Mouse (Mus musculus): ENCODE data around the gene Calm3.

The Calm3 gene

DNA sequence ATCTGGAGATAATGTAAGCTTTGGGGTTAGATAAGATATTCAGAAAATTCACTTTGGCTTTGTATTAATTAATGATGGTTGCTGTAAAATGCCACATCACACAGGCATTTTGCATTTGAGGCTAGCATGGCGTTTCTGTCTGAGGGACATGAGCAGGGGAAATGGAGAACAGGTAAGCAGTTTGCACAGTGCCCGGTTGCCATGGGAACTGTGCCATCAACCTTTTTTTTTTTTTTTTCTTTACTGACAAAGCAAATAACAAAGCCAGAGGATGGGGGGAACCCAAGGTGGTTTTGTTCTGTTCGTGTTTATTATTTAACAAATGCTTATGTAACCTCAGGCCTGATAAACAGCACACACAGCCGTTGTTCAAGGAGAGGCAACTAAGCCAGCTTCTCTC, 18.9 kb upstream of the Calm3 start:
- DNase-seq (ENCODE audit: low spot score in 2 of 2): no peak

DNA sequence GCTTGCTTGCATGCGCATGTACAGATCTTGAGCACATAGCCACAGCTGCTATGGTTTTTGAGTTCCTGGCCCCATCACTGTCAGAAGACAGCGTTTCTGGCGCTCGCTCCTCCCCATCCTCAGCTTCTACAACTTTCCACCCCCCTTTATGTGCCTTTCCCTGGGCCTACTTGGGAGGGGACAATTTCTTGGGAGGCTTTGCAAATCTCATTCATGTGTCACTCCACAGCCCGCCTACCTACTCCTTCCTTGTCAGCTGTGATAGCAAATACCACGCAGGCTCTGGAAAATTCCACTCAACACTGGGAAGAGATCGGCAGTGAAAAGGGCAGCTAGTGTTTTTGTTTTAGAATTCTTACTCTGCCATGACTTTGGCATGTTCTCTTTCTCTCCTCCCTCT, 16.4 kb upstream of the Calm3 start:
- peak in 1 of 2 experiments; percentile 50 for DNase-seq (ENCODE audit: low spot score in 2 of 2)

DNA sequence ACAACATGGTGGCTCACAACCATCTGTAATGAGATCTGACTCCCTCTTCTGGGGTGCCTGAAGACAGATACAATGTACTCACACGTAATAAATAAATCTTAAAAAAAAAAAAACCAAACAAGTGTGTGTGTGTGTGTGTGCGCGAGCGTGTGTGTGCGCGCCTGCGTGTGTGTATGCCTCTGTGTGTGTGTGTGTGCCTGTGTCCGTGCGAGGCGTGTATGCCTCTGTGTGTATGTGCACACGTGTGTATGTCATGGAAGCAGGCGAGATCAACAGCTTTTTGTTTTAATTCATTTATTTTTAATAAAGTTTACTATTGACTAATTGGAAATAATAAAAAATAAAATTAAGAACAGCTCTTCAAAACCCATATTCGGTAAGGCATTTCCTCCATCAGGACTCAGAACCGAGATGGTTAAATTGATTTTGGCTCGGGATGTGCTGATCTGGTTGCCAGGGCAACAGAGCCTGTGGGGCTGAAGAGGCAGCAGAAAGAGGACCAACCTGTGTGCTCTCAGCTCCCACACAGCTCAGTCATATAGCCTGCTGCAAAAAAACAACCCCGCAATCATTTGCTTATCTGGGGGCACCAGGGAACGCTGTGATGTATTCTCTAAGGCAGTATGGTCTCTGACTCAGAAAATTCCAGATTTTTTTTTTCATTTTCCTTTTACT, 14.3 kb upstream of the Calm3 start:
- DNase-seq (ENCODE audit: low spot score in 2 of 2): peak in 1 of 2 experiments; percentile 37

DNA sequence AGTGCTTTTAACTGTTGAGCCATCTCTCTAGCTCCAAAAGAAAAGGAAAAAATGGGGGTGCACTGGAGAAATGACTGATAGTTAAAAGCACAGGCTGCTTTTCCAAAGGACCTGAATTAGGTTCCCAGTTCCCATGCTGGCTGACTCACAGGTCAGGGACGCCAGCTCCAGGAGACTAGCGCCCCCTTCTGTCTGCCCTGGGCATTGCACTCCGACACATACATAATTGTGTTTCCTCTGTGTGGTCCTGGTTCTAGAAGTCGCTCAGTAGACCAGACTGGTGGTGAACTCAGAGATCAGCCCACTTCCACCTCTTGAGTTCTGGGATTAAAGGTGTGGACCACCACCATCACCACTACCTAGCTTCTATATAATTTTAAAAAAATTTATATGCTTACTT, 13.4 kb upstream of the Calm3 start:
- no peak for DNase-seq (ENCODE audit: low spot score in 2 of 2)

DNA sequence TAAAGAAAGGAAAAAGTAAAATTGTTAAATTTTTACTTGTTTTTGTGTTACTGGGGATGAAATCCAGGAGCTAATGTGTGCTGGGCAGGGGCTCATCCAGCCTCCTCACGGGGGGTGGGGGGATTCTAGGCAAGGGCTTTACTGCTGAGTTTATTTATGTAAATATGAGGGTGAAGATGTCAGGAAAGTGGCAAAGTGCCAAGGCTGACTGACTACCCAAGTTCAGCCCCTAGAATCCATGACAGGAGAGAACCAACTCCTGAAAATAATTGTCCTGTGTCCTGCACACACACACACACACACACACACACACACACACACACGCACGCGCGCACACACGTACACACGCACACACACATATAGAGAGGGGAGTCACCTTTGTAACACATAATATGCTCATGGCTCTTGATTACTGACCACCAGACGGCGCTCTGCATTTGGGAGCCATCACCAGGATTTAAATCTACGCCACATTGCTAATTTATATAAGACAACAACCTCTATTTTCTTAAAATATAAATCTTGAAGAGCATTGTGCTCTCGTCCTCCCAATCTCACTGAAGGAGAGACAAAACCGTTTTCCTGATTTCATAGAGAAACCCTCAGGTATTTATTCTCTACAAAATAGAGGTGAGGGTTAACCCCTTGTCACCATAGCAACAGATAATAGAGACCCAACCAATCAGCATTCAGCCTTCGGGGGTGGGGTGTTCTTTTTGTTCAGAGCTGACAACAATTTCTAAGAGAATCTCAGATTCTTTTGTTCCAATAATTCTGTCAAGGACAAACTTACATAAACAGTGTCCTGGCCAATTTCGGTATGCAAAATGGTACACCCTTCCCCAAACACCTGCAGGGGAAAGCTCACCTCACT, 9.0 kb upstream of the Calm3 start:
- DNase-seq (ENCODE audit: low spot score in 2 of 2): peak in 1 of 2 experiments; percentile 39

DNA sequence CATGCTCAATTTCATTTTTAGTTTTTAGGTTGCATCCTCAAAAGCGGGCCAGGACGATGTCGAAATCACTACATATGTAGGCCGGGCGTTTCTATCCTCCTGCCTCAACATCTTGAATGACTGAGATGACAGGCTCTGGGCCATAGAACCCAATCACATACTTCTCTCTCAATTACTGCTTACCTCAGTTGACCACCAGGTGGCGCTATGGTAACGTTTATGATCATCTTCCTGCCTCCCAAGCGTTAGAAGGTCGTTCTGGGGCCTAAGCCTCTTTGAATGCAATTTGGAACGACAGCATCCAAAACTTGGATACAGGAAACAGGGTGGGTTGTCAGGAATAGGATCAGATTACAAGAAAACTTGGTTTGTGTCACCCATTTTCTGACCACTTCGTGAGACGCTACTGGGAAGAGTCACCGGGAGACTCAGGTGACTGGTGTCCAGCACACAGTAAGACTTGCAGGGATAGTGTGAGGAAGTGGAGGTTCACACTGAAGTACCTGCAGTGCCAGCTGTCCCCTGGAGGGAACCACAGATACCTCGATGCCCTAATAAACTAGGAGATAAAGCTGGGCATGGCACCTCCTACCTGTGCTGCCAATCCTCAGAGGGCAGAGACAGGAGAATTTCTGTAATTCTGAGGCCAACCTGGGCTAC, 8.2 kb upstream of the Calm3 start:
- DNase-seq (ENCODE audit: low spot score in 2 of 2): peak; percentile 86 to 91

DNA sequence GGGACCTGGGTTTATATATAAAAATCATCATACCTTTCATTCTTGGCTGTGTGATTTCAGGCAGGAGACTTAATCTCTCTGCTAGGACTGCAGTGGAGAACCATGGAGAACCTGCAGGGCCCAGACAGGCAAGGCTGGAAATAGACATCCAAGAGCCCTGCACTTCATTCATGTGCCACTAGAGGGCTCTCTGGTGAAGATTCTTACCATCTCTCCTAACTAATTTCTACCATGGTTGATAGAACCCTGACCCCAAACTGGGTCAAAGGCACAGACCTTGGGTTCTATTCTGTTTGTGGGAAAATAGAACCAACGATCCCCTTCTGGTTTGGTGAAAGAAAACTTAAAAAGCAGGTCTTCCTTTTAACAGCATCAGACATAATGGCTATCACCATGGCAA, 6.9 kb upstream of the Calm3 start:
- DNase-seq (ENCODE audit: low spot score in 2 of 2): peak in 1 of 2 experiments; percentile 73

DNA sequence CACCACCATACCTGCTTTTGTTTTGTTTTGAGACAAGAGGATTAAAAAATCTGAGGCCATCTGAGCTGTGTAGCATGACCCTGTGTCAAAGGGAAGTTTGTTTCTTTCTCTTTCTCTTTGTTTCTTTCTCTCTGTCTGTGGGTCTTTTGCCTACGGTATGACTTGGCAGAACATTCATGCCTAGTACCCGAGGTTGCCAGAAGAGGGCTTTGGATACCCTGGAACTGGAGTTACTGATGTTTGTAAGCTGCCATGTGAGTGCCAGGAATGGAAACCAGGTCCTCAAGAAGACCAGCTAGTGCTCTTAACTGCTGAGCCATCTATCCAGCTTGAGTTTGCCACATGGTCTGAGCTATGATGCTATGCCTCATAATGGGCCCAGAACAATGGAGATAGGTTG, 4.4 kb upstream of the Calm3 start:
- no peak for DNase-seq (ENCODE audit: low spot score in 2 of 2)

DNA sequence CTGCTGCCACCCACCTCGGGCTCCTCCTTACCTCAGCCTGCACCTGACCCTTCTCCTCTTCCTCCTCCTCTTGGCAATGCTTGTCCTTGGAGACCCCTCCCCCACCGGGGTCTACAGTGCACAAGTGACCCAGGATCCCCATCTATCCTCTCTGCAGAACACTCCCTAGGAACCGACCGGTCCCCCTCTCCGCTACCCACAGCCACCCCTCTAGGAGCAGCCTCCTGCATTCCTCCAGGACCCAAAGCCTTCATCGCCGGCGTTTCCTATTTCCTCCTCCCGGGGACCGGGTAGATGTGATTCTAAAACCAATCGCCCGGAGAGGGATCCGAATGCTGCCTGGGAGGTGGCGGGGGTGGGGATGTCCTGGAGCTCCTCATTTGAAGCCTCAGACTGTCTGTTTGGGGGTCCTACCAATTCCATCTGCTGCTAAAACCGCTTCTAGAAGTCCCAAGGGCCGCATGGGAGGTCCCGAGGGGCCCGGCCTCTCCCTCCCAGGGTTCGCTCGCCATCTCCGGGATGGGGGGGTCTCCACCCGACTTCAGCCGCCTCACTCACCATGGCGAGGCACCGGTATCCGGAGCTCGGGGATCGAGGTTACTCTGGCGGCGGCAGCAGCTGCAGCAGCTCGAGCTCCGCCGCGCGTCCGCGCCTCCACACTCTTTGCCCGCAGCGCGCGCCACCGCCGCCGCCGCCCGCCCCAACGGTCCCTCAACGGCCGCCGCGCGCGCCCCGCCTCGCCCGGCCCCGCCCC, 454 bp downstream of the Calm3 start:
- DNase-seq (ENCODE audit: low spot score in 2 of 2): peak in 1 of 2 experiments; percentile 24

DNA sequence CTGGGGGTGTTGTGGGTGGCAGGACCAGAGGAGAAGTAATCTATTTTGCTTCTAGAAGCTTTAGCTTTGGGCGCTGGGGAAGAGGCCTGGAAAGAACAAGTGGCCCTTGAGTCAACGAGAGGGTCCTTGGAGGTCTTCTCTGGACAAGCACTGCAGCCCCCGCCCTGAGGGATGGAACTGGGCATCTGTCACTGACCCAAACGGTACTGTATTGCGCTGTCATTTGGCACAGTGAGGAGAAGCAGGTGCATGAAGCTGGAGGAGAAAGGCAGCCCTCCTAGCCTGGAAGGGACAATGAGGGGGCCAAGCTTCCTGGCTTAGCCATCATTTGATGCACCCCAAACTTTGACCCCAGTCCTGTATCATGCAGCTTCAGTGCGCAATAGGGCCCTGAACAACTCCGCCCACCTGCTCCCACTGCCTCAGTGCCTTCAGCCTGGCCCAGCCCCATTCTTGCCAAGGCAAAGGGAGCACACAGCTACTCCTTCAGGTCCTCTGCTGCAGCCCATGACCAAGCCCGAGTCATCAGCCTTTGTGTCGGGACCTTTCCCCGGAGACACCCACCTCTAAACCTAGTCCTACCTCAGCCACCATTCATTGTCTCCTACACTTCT, 1.4 kb downstream of the Calm3 start:
- DNase-seq (ENCODE audit: low spot score in 2 of 2): peak in 1 of 2 experiments; percentile 30

DNA sequence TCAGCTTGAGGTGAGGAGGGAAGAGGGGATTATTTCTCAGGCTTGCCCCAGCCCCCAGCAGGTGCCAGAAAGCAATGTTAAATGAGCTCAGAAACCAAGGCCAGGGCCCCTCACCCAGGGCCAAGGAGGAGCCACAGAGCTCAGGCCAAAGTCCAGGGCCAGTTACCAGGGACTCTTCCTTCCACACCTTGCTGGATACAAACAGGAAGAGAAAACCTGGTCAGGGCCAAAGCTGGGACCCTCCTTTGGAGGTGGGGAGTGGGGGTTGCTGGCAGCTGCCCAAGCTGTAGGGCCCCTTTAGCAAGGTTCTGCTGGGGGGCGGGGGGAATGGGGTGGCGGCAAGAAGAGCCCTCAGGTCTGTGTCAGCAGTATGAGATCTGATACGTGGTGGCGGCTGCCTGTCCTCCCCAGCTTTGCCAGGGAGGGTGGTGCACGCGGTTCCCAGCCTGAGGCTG, 2.0 kb downstream of the Calm3 start:
- DNase-seq (ENCODE audit: low spot score in 2 of 2): no peak

DNA sequence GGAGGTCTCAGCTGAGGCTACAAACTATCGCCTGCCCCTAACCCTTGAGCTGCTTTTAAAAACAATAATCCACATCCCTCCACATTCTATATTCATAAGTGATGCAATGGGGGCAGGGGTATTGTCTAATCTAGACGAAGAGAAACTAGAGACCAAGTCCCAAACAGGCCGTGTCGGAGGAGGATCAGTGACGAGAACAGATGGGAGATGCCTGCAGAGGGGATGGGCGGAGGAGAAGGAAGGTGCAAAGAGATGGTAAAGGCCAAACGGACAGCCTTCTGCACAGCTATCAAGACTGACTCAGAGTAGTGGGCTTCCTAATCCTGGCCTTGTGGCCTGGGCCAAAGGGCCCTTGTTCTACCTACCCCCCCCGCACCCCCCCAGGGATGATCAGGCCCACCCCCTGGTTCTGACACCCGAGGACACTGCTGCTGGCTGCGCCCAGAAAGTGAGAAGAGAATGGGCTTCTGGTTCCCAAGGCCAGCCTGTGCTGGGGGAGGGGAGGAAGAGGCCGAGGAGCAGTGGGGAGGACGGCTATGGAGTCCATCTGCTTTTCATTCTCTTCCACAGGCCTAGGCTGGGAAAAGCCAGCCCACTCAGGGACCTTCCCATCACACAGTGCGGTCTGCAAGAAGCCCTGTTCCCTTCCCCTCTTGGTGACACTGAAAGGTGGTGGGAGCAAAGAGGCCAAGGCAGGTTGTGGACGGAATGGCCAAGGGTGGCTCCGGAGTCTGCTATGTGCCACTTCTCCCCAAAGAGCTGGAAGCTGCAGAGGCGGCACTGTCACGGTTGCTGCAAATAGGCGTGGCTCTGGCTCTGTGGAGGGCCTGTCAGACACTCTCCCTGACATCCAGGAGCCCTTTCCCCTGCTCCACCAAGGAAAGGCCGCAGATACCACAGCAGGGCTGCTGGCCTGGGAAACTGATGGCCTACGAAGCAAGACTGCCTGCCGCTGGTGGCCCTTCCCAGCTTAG, 2.8 kb downstream of the Calm3 start:
- DNase-seq (ENCODE audit: low spot score in 2 of 2): peak in 1 of 2 experiments; percentile 41

DNA sequence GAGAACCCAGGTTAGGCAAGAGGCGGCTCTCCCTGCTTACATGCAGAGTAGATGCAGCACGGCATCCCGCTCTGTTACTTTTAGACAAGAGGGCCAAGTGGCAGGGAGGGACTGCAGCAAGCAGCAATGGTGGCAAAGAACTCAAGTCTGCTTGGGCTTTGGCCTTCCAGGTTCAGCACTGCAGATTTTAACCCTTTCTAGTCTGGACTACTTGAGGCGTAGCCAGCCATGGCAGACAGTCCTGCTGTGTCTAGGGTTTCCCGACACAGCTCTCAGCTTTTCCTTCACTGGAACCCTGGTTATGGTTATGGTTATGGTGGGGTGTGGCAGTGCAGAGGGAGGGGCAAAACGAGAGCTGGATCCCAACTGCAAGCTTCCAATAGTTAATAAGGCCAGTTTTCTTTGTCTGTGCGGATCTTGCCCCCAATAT, 3.7 kb downstream of the Calm3 start:
- DNase-seq (ENCODE audit: low spot score in 2 of 2): no peak

DNA sequence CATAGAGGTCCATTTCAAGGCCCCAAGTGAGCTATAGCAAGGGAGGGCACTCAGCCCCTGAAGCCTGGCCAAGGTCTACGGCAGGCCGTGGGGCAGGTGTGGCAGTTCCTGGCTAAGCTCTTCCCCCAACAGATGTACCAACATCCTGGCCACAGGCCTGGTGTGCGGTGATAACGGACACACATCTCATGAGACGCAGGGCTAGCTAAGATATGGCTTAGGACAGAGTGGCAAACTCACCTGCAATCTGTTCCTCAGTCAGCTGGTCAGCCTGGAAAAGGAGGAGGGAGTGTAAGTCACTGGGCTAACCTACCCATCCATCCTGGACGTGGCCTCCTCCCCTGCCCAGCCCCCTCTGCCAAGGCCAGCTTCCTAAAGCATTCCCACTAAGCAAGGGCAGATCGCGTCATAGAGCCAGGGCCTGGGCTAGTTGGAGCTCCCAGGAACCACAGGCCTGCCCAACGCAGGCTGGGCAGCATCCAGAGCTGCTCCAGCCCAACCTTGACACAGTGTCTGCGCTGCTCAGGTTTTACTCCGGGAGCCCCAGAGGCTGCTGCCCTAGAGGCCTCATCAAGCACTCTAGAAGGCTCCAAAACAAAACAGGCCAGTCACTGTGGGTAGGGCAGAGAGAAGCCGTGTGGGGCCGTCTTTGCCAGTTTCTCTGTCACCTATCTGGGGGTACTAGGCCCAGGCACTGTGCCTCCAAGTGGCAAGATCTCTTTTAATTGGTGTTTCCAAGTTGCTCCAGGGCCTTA, 4.3 kb downstream of the Calm3 start:
- DNase-seq (ENCODE audit: low spot score in 2 of 2): no peak

DNA sequence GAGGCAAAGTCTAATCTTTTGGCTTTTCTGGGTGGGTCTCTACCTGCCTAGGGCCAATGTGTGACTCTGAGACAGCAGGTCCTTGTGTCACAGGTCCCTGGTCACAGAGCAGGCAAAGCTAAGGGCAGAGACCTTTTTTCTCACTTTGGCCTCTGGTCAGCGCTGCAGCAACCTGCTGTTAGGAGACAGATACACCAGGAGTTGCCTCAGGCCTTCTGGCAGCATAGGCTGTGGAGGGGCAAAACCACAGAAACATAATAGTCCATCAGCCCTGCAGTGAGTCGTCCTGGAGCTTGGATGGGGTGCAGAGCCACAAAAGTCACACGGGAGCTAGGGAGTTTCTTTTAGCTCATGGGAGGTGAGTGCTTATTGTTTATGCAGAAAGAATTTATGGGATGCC, 5.2 kb downstream of the Calm3 start:
- no peak for DNase-seq (ENCODE audit: low spot score in 2 of 2)

DNA sequence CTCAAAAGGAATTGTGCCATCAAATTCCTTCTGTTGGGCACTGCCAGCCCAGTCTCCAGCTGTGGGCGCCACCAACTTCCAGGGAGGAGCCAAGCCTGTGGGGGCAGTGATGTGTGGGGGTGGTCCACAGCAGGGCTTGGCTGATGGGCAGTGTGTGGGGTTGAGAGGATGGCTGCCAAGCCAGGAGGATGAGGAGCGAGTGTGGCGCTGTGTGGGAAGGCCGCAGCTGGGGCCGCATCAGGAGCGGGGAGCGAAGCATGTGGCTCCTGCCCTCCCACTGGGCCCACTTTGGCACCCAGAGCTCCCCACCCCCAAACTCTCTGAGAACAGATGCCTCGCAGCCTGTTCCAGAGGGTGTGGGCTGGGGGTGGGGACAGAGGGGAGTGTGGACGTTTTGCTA, 5.9 kb downstream of the Calm3 start:
- peak in 1 of 2 experiments; percentile 41 for DNase-seq (ENCODE audit: low spot score in 2 of 2)

DNA sequence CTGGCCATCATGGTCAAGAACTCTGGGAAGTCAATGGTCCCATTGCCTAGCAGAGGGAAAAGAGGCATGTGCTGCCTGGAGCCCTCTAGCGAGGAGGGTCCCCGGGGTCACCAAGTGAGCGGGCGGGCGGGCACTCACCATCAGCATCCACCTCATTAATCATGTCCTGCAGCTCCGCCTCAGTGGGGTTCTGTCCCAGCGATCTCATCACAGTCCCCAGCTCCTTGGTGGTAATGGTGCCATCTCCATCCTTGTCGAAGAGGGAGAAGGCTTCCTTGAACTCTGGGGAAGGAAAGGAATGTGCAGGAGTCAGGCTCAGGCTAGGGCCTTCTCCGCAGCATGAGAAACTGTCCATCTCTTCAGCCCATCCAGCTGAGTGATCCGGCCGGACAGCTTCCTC, 6.5 kb downstream of the Calm3 start:
- DNase-seq (ENCODE audit: low spot score in 2 of 2): no peak

DNA sequence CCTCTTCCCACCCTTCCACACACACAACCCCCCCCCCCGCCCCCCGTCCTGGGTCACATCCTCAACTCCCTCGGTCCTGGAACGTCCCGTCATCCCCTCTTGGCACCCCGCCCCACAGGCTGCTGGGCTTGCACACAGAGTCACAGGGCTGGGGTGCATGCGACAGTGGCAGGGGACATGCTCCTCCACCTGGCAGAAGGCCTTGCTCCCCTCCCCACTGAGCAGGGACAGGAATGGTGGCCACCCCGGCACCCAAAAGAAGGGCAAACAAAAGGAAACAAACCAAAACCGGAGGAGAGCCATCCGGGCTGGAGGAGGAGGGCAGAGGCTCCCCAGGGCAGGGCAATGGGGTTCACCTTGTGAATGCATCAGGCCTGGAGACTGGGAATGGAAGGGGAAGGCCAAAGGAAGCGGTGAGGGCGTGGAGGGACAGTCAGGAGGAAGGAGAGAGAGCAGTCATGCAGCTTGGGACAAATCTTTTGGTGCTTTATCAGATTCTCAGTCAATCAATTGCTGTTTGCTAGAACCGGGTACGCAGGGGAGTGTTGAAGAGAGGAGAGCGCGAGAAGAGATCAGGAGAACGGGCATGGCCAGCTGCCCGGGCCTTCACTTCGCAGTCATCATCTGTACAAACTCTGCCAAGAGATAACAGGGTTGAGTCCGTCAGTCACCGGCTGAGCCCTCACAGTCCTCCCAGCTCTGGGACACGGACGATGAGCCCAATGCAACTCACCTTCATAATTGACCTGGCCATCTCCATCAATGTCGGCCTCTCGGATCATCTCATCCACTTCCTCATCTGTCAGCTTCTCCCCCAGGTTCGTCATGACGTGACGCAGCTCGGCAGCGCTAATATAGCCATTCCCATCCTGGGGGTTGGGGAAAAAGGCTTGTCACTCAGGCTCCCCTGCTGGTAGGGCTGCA, 7.3 kb downstream of the Calm3 start:
- DNase-seq (ENCODE audit: low spot score in 2 of 2): no peak
